Mouse (Mus musculus): ENCODE results near the gene Tmem63b.

The Tmem63b gene

DNA sequence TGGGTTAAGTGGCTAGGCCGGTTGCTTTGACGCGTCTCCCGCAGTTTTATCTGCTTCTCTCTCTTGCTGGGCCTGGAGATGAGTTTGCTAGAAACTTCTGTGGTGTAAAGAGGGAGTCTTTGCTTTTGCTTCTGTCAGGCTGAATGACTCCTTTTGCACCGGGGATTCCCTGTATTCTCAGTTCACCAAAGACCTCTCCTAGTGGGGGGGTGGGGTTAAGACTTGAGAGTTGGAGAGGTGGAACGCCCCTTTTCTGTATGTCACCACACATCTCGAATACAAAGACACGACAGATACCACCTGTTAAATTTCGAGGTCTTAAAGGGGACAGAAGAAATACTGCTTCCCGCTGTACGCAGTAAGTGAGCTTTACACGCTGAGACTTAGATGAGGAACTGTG lies at the start of gene Tmem63b:
Tmem63b (minus strand) TSS at position 190 of the 400 bp plus-strand sequence.
- DNase-seq: no peak

DNA sequence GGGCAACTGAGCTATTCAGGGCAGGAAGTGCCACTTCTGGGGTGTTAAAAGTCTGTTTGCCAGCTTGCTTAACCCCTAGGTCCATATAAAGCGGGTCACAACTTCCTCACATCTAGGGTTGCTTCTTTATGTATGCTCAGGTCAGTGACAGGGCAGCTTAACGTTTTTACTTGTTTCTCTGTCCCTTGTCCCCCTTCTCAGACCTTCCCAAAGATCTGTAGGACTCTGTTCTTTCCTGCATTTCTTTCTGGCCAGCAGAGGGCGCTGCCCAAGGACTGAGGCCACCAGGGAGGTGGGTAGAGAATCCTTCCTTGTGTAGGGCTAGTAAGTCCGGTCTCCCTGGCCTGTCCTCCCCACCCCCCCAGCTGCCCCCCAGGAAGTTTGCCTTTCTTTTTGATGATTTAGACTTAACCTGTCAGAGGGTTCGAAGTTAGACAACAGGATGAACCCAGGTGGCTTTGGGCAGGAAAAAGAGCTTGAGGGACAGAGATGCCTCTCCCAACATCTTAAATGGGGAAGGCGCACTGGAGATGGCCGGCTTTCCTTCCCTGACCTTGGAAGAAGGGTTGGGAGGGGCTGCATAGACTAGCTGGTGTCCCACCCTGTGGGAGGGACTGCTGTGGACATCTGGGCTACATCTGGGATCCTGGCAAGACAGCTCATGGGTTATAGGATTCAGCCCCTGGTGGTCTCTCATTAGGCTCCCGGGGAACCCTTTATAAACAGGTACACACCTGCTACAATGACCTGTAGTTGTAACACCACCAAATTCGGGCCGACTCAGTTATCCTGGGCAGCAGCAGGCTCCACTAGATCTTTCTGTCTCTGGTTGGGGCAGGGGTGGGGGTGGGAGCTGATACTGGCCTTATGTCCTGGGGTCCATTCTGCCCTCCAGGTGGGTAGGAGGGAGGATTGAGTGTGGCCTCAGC lies 48.9 kb upstream of the Tmem63b start:
- peak; percentile 89 for DNase-seq

DNA sequence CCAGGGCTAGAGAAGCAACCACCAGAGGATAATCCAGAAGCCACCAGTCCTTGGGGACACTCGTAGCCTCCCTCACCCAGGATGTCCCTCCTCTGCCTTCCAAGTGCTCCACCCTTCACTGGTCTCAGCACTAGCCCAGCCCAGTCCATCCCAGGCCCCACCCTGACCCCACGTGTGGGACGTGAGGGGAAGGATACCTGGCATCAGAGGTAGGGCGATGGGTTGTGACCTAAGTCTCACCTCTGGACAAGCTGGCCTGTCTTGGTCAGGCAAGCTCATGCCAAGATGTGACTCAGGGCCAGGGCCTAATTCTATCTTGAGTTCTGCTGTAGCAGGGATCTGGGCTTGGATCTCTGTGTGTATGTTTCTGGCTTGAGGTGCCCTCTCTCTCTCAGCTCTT lies 48.2 kb upstream of the Tmem63b start:
- DNase-seq: peak; percentile 32

DNA sequence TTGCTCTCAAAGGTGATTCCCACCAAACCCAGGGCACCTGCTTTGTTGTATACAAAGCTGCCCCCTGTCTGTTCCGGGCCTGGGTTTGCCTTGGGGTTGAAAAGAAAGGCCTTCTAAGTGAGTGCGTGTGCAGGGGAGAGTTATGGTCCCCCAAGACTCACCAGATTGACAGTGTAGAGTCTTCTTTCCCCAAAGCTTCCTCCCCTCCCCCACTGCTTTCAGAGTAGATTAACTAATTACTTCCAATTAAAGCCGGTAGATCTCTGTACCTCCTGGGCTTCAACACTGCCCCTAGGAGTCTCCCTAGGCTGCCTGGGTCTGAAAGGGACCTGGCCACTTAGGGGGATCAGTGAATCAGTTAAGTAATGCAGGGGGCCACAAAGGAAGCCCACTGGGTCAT lies 47.6 kb upstream of the Tmem63b start:
- peak; percentile 32 for DNase-seq

DNA sequence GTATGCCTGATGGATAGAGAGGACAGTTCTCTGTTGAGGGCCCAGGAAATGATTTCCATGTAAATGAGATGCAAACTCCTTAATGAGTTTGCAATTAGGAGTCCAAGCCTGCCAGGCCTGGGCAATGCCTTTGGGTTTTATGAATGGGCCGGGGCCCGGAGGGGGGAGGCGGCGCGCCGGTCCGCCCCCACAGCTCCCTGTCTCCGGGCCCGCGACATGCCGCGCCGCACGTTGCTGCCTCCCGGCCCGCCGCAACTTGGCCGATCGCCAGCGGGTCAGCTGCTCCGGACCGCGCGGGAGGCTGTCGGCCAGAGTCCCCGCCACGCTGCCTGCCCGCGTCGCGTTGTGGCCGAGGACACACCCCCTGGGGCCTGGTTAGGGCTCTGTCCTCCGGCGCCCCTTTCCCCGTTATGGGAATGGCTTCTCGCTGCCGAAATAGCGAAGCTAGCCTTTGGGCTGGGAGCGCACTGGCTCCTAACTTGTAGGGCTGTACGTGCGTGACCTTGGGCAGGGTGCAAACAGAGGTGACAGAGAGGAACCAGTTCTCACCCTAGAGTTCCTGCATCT lies 47.1 kb upstream of the Tmem63b start, which contains the start of gene 1600014C23Rik:
1600014C23Rik (minus strand) TSS at position 110 of the 567 bp plus-strand sequence.
- peak; percentile 72 for DNase-seq

DNA sequence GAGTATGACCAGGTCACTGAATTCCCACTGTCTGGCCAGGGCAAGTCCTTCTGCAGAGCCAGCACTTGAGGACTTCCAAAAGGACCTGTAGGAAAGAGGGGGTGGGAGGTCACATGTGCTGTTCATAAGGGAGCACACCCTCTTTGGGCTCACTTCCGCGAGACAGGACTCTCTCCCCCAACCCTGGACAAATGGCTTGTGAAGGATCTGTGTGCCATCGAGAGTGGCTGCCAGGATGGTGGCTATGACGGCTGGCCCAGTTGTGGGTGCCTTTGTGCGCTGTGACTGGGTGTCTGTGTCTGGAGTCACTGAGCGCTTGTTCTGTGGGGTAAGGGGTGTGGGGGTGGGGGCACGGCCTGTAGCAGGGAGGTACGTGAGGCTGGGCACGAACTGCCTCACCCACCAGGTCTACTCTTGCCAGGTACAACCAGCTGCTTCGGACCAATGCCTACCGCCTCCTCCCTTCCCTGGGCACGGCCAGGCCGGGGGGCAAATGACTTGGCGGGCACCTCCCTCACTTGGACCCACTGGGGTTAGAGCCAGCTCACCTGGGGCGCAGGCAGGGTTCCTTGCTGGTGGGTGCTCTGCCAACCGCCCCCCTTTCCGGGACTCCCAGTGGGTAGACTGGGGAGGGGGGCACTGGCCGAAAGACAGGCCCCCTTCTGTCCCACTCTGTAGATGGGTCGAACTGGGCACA lies 46.5 kb upstream of the Tmem63b start:
- peak; percentile 38 for DNase-seq

DNA sequence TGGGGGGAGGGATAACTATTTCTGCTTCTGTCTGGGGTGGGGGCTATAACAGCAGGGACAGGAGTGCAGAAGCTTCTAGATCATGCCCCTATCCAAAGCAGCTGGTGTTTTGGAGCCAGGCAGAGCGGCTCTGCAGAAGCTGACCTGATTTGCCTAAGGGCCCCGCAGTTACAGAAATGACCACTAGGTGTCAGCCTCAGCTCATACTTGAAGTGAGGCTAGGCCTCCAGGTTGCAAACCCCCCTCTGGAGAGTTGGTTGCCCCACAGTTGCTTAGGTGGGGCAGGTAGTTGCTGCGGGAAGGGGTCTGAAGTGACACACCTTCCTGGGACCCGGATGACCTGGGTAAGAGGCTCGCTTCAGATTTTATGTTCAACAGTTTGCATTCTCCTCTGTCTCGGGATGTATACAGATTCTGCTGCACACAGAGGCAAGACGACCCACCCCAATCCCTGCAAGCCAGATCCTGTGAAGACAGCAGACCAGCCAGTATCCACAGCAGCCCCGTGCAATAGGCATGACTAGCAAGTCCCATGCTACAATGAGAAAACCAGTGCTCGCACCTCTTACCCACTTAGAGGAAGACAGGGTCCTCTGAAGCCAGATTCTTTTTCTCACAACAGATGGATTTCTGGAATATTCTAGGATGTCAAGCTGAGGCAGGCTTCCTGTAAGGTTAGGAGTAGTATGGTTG lies 44.6 kb upstream of the Tmem63b start:
- peak; percentile 92 for DNase-seq

DNA sequence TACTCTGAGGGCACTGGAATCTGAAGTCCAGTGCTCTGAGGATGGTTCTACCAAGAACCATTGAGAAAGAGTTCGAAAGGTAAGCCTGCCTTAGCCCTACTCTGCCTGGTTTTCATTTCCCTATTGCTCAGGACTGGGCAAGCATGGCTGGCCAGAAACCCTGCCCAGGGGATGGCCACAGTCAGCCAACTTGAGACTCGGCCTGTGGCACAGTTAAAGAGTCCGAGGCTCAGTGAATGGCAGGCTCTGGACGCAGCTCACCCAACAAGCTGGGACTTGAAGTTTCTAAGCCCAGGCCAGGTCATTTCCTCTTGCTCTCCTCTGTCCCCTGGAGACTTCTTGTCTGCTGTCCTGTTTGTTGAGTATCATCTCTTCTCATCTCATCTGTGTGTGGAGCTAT lies 44.0 kb upstream of the Tmem63b start:
- DNase-seq: no peak

DNA sequence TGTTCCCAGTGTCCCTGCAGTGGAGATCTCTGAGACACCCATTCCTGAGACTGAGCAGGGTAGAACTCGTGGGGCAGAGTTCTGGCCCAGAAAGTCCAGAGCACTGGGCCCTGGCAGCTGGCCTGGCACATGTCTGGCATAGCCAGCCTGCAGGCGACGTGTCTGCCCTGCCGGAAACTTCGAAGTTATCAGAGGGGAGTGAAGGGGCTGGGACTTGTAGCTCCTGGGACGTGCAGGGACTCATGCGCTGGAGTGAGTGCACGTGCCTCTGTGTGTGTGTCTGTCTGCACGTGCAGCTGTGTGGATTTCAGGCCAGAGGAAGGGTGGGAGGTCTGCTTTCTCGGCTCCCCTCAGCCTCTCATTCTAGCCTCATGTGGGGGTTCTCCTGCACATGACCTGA lies 42.7 kb upstream of the Tmem63b start:
- no peak for DNase-seq

DNA sequence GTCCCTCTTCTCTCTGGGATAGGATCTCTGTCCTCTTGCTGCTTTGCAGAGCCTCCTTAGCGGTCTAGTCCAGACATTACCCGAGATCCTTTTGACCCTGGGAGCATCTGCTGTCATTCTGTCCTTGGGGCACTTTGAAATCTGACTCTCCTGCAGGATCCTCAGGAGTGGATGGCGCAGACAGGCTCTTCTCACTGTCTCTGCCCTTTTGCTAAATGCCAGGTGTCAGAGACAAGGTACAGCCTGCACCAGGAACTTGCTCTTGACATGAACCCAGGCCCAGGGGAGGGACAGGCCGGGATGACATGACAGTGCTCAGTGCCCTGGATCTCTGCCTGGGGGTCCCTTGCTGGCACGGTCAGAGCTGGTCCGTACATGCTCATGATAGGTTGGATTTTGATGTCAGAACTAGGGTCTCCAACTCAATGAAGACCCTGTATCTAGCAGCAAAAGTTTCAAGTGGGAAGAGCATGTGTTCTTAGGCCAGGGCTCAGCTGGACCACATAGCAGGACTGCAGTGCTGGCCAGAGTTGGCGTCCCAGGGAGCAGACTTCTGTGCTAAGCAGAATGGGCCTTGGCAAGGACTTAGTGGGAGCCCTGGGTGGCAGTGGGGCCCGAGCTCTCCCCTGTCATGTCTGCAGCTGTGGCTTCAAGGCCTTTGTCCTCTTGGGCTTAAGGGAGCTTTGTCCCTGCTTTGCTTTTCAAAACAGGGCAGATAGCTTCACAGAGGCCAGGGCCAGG lies 41.4 kb upstream of the Tmem63b start:
- no peak for DNase-seq

DNA sequence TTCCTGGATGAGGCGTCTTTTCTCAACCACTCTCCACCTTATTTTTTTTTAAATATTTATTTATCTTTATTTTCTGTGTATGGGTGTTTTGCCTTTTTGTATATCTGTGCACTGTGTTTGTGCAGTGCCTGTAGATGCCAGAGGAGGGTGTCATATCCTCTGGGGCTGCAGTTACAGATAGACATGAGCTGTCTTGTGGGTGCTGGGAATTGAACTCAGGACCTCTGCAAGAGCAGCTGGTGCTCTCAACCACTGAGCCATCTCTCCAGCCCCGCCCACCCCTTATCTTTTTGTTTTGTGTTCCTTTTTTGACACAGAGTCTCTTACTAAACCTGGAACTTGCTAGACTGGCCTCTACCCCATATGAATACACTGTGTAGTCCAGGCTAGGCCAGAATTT lies 40.8 kb upstream of the Tmem63b start:
- DNase-seq: no peak

DNA sequence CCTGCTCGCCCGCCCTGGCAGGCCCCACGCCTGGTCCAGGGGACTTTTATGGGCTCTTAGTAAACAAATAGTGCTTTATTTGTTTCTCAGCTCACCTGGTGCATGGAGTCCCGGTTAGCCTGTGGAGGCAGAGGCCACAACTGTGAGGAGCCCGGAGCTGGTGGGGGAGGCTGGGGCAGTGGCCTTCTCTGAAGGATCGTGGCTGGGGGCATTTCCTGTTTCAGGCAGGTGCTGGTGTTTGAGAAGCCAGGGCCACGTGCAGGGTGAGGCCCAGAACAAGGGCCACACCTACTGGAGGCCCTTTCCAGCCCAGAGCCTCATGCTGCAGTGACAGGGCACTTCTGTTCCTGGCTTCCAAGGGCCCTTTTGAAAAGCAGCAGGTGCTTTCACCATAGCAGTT lies 39.5 kb upstream of the Tmem63b start:
- DNase-seq: no peak

DNA sequence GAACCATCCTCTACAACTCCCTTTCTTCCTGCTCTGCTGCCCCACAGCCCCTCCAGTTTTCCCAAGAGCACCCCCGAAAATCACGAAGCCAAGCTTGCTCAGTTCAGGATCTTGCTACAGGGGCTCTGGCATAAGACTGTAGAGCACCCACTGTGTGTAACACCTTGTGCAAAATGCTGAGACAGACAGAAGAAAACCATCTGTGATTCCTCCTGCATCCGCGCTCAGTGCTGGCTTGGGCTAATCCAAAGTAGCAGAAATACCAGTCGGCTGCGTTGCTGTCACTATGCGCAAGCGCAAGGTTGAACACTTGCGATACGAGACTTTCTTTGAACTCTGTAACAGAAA lies 37.8 kb upstream of the Tmem63b start:
- DNase-seq: no peak

DNA sequence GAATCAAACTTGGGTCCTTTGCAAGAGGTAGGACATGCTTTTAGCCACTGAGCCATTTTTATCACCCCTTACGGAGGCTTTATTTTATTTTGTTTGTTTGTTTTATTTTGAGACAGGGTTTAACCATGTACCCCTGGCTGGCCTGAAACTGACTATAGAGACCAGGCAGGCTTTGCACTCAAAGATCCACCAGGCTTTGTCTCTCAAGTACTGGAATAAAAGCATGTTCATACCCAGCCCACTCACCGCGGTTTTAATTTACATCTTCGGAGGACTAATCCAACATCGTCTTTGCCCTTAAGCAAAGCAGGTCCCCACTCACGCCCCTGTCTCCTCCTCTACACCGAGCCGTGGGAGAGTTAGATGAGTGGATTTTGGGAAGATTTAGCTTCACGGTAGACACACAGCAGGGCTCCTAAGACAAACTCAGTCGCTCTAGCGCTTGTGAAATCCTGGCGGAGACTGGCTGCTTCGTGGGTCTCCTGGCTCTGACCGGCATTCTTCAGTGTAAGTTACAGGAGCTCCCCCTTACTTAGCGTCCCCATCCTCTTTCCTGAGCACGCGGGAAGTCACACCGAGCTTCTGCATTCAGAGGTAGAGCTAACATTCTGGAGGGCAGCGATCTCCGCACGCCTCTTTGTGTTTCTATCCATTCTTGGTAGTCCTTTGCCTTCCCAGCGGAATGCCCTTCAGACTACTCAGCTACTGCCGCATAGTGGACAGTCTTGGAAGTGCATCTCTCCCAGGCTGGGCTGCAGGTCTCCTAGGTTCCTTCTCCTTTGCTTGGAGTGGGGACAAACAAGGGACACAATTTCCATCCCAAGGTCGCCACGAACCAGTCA lies 37.2 kb upstream of the Tmem63b start:
- DNase-seq: peak; percentile 88

DNA sequence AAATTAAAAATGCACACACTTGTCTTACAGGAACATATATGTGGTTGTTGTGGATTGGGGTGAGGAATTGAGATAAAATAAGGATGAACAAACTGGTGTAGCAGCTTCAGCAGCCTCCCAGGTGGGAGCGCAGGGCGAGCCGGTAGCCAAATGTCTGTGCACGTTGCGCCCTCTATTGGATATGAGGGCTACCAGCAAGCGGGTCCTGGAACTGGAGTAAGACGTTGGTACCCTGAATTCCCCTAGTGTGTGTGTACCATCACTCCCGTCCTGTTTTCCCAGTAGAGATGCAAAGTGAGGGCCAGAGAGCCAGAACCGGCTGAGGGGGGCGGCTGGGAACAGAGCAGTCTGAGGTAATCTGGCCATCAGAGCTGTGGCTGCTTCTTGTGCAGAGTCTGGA lies 31.6 kb upstream of the Tmem63b start:
- peak; percentile 70 for DNase-seq

DNA sequence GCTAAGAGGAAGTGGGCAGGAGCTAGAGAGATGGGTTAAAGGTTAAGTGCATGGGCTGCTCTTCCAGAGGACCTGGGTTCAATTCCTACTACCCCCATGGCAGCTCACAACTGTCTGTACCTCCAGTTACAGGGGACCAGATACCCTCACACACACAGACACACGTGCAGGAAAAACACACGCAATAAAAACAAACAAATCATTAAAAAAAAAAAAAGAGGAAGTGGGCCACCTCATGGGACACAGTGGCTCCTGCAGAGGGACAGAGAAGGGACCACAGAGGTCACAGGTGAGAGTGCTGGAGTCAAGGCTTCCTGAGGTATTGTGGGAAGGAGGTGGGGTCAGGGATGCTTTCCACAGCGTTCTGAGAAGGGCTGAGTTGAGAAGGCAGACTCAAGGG lies 24.8 kb upstream of the Tmem63b start:
- no peak for DNase-seq

DNA sequence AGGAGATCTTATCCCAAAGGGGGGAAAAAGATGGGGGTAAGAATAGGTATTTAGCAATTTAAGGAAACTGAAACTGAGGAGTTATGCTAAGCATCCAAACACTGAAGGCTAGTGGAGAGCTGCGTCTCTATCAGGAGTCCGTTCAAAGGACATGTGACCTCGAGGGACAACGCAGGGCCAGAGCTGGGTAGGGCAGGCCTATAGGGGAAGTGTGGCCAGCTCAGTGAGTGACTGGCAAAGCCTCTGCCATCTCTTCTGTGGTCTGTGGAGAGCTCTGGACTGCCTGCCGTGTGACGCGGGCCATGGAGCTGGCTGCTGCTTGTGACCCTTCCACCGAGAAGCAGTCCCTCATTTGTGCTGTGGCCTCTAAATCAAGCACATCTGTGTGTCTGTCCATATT lies 23.7 kb upstream of the Tmem63b start:
- no peak for DNase-seq

DNA sequence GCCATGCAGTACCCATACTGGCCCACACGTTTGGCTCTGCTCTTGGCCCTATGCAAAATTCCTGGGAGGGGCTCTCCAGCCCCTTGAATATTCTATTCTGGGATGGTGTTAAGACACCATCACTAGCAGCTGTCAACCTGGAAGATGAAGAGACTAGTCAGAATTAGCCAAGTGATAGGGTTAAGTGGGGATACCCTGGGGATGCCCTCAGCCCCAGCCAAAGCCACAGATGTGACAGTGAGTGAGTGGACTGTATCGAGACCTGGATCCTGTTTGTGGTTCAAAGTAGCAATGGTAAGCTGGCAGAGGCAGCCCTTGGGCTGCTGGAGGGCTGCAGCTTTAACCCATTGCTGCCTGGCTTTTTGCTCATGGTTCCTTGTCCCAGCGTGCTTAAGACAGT lies 23.1 kb upstream of the Tmem63b start:
- DNase-seq: no peak

DNA sequence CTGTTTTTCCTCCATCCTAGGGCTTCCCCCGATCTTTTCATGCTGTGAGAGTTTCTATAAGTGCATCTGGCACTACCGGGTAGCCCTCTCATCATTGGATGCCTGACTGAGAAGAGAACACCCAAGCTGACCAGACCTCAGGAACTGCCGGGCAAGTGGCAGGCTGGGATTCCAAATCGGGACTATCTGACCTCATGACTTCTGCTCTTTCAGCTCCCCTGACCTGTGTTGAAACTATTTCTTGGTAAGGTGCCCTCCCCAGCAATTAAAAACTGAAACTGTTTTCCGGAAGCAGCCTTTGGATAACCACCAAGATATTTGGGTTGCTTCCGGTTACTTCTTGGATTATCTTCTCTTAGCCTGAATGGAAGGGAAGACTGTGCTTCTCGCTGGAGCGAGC lies 21.5 kb upstream of the Tmem63b start:
- DNase-seq: no peak

DNA sequence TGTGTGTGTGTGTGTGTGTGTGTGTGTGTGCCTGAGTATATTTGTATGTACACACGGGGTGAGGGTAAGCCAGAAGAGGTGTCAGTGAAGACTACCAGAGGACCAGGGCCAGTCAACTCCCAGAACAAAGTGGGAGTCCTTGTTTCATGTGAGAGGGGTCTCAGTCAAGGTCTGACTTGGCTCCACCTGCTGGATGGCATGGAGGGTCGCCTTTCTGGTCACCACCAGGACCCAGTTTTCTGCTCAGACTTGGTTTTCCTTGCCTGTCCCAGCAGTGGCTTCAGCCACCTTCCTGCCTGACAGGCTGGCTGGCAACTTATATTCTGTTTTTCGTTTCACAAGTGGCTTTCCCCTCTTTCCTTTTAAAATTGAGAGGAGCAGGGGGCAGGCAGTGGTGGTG lies 20.7 kb upstream of the Tmem63b start:
- no peak for DNase-seq

DNA sequence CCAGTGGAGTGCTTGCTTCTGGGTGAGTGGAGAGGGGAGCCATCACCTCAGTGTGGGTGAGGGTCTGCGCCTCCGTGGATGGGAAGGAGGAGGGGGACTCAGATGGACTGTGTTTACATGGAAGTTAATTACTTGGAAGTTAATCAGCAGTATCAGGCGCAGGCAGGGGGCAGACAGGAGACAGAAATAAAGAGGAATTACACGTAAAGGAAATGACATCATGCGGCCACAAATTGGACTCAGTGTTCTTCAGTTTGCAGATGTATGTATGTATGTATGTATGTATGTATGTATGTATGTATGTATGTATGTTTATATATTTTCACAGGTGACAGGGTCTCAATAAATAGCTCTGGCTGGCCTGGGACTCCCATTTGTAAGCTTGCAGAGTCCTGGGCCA lies 20.1 kb upstream of the Tmem63b start:
- DNase-seq: no peak

DNA sequence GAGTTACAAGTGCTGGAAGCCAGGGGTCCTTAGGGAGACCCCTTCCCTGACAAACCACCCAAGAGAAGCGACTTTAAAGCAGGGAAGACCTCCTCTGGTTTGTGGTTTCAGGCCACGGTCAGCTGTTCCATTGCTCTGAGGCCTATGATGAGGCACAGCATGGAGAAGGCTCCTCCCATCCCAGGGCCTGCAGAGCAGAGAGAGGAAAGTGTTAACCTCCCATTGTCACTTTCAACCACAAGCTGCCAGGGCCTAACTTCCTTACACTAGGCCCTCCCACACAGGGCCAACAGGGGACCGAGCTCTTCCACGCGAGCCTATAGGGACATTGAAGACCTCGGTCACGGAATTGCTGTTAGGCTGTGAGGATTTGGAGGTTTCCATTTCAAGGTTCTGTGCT lies 16.5 kb upstream of the Tmem63b start:
- DNase-seq: no peak

Data from cerebellum, adult 8-10 months (tissue).